Mouse (Mus musculus) heart, adult 9 months (tissue): ENCODE measurements around the gene Tfe3.
"Not testable (repeated sequence)": the region's sequence is repeated elsewhere in the genome, so short reads cannot be mapped to it uniquely, and the experiment has no call there.

ENCODE experiments used
- DNase-seq, 2 experiments: peaks; one replicate each; pipeline ENCODE4 v3.0.0; 2022; ENCODE audit warnings: low spot score in 2 of 2

The Tfe3 gene

DNA sequence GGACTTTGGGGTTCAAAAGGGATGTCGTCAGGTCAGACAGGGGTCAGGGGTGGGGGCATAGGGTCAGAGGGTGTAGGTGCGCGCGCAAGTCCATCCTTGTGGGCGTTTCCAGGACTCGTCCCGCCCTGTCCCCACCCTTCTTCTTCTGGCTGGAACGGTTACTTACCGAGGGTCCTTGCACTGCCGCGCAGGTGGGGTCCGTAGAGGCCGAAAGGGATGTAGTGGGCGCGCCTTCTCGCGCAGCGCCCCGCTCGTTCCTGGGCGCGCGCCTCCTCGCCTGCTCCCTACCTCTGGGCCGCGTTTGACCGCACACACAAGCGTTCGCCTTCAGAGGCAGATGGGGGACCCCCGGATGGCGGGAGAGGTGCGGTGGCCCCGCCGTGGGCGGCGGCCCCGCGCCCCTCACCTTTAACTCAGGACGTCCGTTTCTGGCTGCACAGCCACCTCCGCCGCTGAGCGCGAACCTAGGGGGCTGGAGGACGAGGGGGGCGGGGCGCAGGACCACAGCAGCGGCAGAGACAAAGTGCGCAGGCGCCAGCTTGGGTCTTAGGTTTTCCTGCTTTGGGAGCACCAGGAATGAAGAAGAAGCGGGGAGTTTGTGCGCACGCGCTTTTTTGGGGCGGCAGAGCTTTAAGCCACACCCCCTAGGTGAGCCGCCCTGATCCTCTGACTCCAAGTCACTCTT is 11.8 kb upstream of the Tfe3 start, which contains the start of gene Ccdc120:
TSS of gene Ccdc120 (minus strand) at position 474 of the 685 bp plus-strand sequence.
- DNase-seq: peak; percentile 33 to 50

DNA sequence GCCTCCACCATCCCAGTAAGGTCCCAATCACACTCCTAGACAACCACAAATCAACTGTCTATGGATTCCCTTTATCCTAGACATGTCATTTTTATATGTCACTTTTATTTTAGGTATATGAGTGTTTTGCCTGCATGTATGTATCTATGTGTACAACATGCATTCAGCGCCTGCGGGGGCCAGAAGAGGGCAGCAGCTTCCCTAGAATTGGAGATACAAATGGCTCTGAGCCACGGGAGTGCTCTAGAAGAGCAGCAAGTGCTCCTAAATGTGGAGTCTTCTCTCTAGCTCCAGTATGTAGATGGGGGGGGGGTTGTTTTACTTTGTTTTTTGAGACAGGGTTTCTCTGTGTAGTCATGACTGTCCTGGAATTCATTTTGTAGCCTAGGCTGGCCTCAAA is 8.7 kb upstream of the Tfe3 start:
- DNase-seq: not testable (repeated sequence)

DNA sequence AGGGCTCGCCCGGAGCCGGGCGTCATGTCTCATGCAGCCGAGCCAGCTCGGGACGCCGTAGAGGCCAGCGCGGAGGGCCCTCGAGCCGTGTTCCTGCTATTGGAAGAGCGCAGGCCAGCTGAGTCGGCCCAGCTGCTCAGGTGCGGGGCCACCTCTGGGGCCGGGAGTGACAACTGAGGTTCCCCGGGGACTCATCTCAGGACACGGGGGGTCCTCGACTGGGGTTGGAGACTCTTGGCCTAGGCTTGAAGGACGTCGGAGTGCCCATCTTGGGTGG is 499 bp downstream of the Tfe3 start:
- DNase-seq: no peak

DNA sequence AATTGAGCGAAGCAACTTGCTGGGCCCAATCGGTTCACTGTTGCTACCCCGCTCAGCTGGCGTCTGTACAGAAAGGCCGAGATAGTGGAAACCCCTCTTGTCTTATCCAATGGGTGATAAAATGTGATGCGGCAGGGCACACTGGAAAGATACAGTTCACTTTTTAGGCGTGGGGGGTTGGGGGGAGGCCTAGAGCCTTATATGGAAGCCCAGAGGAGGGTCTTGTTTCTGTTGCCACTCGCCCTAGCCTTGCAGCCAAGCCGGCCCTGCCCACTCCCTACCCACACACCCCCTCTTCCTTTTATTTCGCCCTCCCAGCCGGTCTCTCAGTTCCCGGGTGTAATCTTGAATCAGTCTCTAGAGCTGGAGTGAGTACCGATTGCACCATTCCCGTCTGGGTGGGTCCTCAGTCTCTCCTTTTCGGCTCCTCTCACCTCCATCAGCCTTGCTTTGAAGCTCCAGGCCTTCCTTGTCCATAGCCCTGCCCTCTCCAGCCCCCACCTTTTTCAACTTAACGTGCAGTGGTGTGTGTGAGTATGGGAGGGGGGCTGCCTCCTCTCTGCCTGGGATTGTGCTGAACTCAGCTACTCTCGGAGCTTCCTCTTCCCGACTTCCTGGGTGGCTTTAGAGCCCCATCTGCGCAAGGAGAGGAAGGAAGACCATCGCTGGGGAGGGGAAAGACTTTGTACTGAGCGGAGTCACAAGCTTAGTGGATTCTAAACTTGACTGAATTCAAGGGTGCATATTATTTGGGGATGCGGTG is 1.5 kb downstream of the Tfe3 start:
- DNase-seq: peak; percentile 53 to 68

DNA sequence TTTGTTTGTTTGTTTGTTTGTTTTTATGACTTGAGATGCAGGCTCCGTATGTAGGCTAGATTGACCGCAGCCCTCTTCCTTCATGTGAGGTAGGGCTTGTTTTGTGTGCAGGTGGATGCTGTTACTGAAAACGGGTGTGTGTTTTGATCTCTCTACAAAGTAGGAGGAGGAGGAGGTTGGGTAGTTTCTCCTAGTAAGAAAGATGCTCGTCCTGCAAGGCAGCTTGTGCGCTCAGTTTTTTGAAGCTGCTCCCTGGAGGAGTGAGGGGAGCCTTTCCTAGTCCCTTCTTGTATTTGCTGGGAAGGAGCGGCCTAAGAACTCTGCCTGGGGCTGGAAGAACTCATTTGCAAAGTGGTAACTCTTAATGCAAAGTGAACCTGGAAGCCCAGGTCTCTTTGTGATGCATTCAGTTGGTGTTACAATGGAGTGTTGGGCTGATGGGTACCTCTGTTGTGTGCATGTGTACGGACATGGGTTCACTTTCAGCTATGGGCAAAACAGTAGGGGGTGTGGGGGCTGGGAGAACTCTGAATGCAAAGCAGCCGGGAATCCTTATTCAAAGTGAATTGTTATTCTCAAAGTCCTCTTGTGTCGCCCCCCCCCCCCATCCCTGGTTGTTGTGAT is 2.4 kb downstream of the Tfe3 start:
- DNase-seq: no peak

DNA sequence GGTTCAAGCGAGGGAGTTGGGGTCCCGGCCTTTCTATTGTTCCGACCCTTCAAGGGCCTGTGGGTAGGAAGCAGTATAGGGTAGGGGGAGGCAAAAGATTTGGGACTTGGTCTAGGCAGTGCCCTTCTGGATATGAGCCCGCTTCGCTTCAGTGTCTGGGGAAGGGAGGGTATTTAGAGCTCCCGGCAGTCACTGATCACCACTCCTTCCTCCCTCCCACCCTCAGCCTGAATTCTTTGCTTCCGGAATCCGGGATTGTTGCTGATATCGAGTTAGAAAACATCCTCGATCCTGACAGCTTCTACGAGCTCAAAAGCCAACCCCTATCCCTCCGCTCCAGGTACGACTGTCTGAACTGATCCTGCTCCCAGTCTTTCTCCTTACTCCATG is 2.9 kb downstream of the Tfe3 start:
- DNase-seq: peak in 1 of 2 experiments; percentile 22

DNA sequence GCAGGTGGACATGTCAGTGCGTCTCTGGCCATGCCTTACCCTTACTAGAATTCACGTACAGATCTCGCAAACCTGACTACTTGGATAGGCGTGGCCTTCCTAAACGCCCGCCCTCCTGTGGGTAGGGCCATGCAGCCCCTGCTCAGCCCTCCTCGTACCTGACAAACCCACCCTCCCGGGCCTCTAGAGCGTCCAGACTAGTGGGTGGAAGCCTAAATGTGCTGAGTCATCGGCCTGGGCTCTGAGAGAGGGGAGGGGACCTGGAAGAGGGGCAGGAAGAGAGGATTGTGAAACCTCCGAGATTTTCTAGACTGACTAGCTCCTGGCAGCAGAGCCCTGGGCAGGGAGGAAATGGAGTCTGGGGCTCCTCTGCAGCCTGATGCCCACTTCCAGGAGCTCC is 3.4 kb downstream of the Tfe3 start:
- peak; percentile 55 to 60 for DNase-seq

DNA sequence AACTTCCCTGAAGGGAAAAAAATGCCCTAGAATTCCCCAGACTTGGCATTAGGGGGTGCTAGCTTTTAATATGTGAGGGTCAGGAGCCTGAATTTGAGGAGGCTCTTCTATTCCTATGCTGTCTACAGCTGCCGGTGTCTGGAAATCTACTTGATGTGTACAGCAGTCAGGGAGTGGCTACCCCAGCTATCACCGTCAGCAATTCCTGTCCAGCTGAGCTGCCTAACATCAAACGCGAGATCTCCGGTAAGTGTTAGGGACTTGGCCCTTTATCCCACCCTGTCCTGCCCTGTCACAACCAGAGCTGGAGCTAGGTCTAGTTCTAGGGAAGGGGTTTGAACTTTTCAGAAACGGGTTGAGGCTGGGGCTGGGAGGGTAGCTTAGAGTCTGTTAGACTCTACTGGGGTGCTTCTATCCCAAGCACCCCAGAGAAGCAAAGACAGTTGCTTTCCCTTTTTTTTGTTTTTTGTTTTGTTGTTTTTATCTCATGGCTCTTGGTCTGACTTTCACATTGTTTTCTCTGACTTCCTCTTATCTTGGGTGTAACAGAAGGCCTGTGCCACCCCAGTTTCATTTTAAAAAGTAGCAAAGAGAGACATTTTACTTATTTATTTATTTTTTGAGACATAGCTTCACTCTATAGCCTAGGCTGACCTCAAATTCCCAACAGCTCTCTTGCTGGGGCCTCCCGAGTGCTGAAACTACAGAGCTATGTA is 7.1 kb downstream of the Tfe3 start:
- DNase-seq: no peak

DNA sequence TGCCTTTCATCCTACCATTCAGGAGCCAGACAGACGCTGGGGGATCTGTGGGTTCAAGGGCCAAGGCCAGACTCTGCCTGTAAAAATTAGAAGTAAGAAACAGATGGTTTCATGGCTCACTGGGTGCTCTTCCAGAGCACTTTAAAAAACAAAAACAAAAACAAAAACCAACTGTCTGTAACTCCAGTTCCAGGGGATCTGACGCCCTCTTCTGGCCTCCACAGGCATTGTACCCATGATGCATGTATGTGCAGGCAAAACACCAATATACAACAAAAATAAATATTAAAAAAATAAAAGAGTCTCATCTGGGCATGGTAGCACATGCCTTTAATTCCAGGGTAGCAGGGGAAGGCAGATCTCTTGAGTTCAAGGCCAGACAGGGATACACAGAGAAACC is 10.4 kb downstream of the Tfe3 start:
- no peak for DNase-seq

DNA sequence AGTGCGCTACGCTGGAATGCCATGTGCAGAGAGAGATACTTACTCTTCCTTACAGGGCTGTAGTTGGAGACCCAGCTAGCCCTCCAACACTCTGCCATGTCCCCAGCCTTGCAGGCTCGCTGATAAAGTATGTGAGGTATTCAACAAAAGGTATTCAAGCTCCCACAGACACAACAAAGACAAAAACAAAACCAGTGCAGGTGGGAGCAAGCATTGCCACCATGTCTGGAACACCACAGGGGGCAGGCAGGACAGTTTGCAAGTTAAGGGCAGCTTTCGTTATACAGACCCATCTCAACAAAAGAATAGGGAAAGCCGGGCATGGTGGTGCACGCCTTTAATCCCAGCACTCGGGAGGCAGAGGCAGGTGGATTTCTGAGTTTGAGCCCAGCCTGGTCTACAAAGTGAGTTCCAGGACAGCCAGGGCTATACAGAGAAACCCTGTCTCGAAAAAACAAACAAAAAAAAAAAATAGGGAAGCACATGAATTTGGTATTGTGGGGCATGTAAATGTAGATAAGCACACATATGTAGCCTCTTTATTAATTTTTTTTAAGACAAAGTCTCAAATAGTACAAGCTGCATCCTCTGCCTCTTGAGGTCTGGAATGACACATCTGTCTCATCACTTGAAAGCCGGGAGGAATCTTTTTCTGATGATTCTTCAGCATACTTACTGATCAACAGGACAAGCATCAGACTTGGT is 13.3 kb downstream of the Tfe3 start:
- no peak for DNase-seq

DNA sequence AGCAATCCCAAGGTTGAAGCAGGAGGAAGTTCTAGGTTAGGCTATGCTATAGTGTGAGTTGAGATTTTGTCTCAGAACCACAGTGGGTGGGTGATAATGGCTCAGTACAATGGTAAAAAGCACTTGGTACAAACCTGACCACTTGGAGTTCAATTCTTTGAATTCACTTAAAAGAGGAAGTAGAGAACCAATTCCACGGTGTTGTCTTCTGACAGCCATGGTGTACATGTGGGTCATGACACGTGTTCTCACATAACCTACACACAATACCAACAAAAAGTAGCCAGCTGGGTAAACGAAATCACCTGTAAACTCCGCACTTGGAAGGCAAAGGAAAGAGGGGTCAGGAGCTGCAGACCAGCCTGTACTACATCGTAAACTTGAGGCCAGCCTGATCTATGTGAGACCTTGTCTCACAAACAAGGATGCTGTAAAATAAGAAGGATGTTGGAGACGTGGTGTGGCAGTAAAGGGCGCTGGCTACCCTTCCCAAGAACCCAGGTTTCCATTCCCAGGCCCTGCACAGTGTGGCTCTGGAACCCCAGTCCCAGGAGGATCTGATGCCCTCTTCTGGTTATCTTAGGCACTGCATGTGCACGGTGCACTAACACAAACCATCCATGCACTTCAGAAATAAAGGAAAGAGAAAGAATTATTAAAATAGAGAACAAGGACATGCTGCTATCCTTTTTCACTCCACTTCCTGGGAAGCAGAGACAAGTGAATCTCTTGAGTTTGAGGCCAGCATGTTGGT is 14.1 kb downstream of the Tfe3 start:
- peak in 1 of 2 experiments; percentile 30 for DNase-seq

DNA sequence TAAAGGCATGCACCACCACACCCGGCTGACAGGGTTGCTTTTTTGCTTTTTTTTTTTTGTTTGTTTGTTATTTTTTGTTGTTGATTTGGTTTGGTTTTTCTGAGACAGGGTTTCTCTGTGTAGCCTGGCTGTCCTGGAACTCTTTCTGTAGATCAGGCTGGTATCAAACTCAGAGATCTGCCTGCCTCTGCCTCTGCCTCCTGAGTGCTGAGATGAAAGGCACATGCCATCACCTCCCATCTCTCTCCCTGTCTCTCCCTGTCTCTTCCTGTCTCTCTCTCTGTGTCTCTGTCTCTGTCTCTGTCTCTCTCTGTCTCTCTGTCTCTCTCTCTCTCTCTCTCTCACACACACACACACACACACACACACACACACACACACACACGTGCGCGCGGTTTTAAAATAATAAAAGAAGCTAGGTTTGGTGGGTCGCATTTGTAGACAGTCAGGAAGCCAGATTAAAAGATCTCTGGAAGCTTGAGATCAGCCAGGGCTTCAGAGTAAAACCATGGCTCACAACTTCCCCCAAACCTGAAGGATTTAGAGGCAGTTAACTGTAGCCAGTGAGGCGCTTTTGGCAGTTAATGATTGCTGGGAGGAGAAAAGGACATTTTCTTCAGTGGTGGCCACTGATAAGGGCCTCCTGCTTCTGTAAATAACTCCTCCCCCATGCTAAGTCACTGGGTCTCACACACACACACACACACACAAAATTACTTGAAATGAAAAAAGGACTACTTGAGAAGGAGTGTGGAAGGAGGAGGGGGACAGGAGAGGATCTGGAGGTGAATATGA is 16.3 kb downstream of the Tfe3 start:
- DNase-seq: no peak

DNA sequence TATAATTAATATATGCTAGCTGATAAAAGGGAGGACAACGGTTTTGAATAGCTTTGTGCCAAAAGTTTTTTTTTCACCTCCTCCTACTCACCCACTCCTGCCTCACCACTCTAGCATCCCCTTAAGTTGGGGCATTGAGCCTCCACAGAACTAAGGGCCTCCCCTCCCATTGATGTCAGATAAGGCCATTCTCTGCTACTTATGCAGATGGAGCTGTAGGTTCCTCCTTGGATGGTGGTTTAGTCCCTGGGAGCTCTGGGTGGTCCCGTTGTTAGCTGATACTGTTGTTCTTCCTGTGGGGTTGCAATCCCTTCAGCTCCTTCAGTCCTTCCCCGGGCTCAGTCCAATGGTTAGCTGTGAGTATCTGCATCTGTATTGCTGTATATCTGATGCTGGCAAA is 16.9 kb downstream of the Tfe3 start:
- DNase-seq: no peak

DNA sequence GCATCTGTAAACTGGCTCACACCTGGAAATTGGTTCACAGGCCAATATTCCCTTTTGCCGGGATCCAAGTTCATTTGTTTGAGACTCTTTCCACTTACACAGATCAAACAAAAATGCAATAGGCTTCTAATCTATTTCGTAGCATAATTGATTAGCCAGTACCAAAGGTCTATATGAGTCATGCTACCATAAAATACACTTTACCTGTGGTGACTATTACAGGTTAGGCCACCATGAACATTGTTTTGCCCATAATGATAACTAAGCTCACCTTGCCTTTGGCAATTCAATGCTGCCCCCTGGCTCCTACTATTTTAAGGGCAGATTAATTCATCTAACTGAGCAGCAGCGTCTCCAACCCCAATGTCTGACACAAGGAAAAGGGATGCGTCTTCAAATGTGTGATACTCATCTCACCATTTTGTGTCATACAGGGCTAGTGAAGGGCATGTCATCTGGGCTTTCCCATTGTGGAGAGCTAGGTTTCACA is 20.3 kb downstream of the Tfe3 start:
- DNase-seq: no peak

DNA sequence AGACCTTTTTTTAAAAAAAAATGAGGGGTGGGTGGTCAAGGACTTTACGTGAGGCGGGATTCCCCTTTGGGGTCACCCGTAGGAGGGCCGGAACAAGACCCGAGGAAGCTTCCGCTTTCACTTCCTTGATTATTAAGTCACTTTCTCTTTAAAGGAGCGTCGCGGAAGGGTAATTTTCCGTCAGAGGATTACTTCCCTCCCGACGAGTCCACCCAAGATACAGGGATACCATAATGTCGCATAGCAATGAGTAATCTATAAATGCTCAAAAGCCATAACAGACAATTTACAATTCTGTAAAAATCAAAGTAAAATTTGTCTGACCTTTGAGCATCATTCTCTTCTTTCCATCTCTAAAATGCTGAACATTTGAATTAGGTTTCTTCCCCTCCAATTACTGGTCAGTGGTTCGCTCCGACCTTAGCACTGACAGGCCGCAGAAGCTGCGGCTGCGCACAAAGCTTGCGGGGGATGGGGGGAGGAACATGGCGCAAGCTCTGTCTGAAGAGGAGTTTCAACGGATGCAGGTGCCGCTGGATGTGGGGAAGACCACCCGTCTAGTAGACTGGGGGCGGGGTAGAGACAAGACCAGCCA is 27.3 kb downstream of the Tfe3 start, which contains the start of gene Gripap1:
TSS of gene Gripap1 (plus strand) at position 224 of the 595 bp plus-strand sequence.
- peak; percentile 78 to 81 for DNase-seq

DNA sequence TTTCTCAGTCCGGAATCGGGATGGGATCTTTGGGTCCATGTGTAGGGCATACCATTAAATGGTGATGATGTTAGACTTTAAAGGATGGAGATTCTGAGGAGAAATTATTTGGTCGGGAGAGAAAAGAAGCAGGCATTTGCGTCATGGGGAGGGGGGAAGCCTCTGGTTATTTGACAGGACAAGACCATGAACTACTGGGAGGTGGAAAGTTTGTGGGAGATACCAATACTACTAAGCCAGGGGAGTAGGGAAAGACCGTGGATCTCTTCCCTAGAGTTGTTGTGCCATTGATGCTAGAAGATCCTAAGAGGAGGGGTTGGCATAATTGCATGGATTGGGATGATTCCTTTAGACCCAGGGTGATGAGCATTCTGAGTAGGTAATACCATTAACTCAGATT is 27.9 kb downstream of the Tfe3 start:
- no peak for DNase-seq

DNA sequence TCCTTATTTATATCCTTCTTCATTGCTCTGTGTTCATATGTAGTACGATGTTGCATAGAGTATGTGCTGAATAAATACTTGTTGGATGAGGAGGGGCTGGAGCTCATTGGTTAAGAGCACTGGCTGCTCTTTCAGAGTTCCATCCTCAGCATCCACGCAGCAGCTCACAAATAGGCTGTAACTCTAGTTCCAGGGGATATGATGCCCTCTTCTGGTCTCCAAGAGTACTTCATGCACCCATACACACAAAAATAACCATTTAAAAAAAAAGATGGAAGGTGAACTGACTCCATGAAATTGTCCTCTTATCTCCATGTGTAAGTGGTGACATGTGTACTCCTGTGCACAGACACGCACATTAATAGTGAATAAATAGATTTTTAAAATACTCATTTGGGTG is 31.0 kb downstream of the Tfe3 start:
- no peak for DNase-seq

DNA sequence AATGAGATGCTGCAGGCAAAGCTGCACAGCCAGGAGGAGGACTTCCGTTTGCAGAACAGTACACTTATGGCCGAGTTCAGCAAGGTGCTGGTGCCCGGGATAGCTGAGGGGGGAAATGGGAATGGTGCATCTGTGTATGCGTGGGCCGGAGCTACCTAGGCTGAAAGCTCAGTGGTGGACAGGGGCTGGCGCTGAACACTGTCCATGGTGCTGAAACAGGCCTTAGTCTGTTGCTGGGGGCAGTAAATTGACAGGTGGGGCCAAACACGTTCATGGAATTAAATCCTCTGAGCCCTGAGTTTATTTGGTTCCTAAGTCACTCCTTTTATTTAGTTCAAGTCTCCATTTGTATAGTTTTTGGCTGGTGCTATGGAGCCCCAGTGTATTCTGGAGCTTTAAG is 32.7 kb downstream of the Tfe3 start:
- DNase-seq: no peak

DNA sequence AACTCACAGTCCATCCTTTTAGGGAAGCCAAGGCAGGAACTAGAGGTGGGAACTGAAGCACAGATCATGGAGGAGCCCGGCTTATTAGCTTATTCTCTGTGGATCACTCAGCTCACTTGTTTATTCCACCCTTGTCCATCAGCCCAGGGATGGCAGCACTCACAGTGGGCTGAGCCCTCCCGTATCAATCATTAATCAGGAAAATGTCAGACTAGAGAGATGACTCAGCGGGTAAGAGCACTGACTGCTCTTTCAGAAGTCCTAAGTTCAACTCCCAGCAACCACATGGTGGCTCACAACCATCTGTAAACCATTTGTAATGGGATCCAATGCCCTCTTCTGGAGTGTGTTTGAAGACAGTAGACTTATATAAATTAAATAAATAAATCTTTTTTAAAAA is 35.0 kb downstream of the Tfe3 start:
- no peak for DNase-seq

DNA sequence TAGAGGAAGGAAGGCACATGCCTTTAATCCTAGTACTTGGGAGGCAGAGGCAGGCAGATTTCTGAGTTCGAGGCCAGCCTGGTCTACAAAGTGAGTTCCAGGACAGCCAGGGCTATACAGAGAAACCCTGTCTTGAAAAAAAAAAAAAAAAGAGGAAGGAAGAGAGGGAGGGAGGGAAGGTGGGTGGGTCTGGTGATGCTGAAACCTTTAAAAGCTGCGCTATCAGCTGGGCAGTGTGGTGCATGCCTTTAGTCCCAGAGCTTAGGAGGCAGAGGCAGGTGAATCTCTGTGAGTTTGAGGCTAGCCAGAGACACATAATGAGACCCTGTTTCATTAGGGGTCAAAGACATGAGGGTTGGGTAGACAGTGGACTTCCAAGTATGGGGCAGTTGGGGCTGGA is 39.8 kb downstream of the Tfe3 start:
- DNase-seq: not testable (repeated sequence)
